Mouse (Mus musculus) midbrain, embryonic 11.5 days (tissue): ENCODE results near the gene Phc3. TPM values are rescaled to one million over a fixed set of nuclear protein-coding genes. Genes with fewer than 3 reads are reported as not detected.

ENCODE experiments used
- ATAC-seq: fragments of 200-750 bp; cut with Nextera tagmentation; 2 replicates; pipeline ENCODE4 v1.8.0; 2017; ENCODE audit warnings: moderate TSS enrichment, moderate library complexity; ENCODE audit not compliant: low FRiP score
- DNase-seq: peaks from one replicate; pipeline ENCODE4 v3.0.0; 2015; ENCODE audit warnings: low spot score; ENCODE audit errors: missing footprints
- H3K27ac ChIP-seq: fragments of 300-500 bp; sonication (generic); 2 replicates; pipeline ENCODE4 v1.5.1; 2014; ENCODE audit warnings: low read depth, low read length
- H3K27me3 ChIP-seq: fragments of 300-500 bp; sonication (generic); 2 replicates; pipeline ENCODE4 v1.6.1; 2014; ENCODE audit warnings: mild to moderate bottlenecking, low read length, moderate library complexity, mixed read lengths; ENCODE audit not compliant: control insufficient read depth, insufficient read depth
- H3K36me3 ChIP-seq: fragments of 300-500 bp; sonication (generic); 2 replicates; pipeline ENCODE4 v1.6.1; 2014; ENCODE audit warnings: mild to moderate bottlenecking, low read length, moderate library complexity, mixed read lengths; ENCODE audit not compliant: control insufficient read depth, insufficient read depth
- H3K4me1 ChIP-seq: fragments of 300-500 bp; sonication (generic); 2 replicates; pipeline ENCODE4 v1.6.1; 2014; ENCODE audit warnings: low read length; ENCODE audit not compliant: control insufficient read depth, insufficient read depth
- H3K4me2 ChIP-seq: fragments of 300-500 bp; sonication (generic); 2 replicates; pipeline ENCODE4 v1.6.1; 2014; ENCODE audit warnings: mild to moderate bottlenecking, moderate library complexity
- H3K4me3 ChIP-seq: fragments of 300-500 bp; sonication (generic); 2 replicates; pipeline ENCODE4 v1.5.1; 2014; ENCODE audit warnings: low read depth, low read length
- H3K9ac ChIP-seq: fragments of 300-500 bp; sonication (generic); 2 replicates; pipeline ENCODE4 v1.6.1; 2014; ENCODE audit warnings: low read length
- H3K9me3 ChIP-seq: fragments of 300-500 bp; sonication (generic); 2 replicates; pipeline ENCODE4 v1.6.1; 2016; ENCODE audit warnings: low read length; ENCODE audit not compliant: control insufficient read depth
- WGBS: fragments of 180-500 bp; shearing (Covaris S2); extraction: QIAGEN DNeasy Blood & Tissue Kit; methylation state at CpG from one replicate; pipeline ENCODE4 v1.1.7; 2014; 5-methylcytosine and 5-hydroxymethylcytosine counted together
- polyA plus RNA-seq: library from polyadenylated mRNA; unstranded; fragments of >200 nt; fragmentation: Nextera tagmentation; extraction: Ambion mirVana; gene quantifications from 2 replicates; pipeline ENCODE4 v1.2.1, GENCODE M21; 2014

Gene Phc3
- 3.9 and 4.6 TPM in 2 replicates for polyA plus RNA-seq

DNA sequence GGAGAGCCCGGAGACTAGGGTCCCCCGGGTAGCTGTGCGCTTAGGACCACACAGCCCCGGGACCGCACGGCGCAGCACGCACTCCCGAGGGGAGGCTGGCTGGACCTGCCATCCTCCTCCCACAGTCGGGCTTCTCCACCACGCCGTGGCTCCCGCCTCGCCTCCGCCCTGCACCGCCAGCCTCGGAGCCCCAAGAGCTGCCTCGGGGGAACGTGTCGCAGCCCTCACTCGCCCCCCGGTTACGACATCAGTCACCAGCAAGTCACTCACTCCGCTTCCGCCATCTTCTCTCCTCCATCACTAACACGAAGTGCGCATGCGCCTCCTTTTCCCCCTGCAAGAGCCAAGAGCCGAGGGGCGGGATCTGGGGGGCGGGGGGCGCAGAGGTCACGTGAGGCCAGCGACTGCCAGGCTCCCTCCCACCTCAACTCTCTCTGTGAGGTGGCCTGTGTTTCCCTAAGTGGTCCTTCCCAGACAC is at the start of gene Phc3:
Gene Phc3 (minus strand): TSS at position 312 of the 478 bp plus-strand sequence.
- Histone ChIP-seq H3K4me3 (peak within 1 kb of the TSS; percentile 99), H3K4me1 (no peaks in the 10 kb centered on the region; the same call in none of the 2 replicates), H3K9me3 (no peaks in the 10 kb centered on the region), H3K36me3 (peaks cover under 1% of the 10 kb centered on the region; the same call in 1 of the 2 replicates), H3K27ac (peak within 1 kb of the TSS; percentile 64), H3K27me3 (no peaks in the 10 kb centered on the region), H3K9ac (peak within 1 kb of the TSS; percentile 88), H3K4me2 (peak within 1 kb of the TSS; percentile 68)
- ATAC-seq: peak; percentile 94
- peak; percentile 99 for DNase-seq
- WGBS: under 1% methylated on average over 34 of the region's 34 CpGs

DNA sequence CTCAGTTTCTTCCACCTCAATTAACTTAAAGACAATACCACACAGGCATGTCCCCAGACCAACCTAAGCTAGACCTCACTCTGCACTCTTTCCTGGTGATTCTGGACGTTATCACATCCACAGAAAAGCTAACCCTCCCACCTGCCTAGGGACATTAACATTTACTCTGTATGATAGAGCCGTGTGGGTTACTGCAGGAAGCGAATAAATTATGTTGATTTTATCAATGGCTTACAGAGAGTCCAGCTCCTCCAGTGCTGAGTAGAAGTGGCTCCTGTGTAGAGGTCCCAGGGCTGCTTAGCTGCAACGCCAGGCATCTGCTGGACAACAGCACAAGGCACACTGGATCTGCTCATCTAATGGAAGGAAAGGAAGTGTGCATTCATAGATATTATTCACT is 48.4 kb upstream of the Phc3 start:
- Histone ChIP-seq H3K4me1 (peaks cover 2% of the 10 kb centered on the region; the same call in 1 of the 2 replicates), H3K4me2 (no peak overlapping the region), H3K4me3 (no peak overlapping the region), H3K9ac (no peak overlapping the region), H3K9me3 (no peaks in the 10 kb centered on the region), H3K27ac (no peak overlapping the region), H3K27me3 (no peaks in the 10 kb centered on the region), H3K36me3 (0 out of 2 replicates have a peak, but pooled peaks cover 4% of the 10 kb centered on the region)
- ATAC-seq (peak; percentile 69), DNase-seq (no peak)
- WGBS: 53% methylated on average over 4 of the region's 4 CpGs

DNA sequence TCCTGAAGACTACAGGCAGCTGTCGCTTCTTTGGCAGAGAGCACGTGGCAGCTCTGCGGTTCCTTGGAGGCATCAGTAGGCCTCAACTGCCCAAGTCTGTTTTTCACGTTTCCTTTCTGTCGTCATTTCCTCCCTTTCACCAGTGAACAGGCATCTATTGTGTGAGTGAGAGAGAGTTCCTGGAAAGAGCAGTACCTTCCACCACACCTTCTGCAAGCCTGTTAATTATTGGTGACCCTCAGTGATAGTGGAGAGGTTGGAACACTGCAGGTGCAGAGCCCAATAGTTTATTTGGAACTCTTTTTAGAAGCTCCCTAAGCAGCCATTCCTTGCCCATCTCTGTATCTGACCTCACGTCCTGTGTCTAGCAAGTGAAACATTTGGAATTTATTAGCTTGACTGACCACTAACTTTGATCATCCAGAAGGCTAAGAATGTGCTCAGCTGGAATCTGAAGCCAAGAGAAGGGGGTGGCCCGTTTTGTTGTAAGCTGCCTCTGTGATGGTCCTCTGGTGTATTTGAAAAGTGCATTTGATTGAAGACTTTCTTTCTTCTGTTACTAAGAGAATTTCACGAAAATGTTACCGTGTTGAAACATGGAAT is 47.5 kb upstream of the Phc3 start:
- Histone ChIP-seq H3K36me3 (0 out of 2 replicates have a peak, but pooled peaks cover 4% of the 10 kb centered on the region), H3K9ac (no peak overlapping the region), H3K4me3 (no peak overlapping the region), H3K4me1 (peaks cover 2% of the 10 kb centered on the region; the same call in 1 of the 2 replicates), H3K4me2 (no peak overlapping the region), H3K27me3 (no peaks in the 10 kb centered on the region), H3K9me3 (no peaks in the 10 kb centered on the region), H3K27ac (no peak overlapping the region)
- WGBS: 47% methylated on average over 9 of the region's 9 CpGs
- no peak for ATAC-seq
- peak; percentile 83 for DNase-seq

DNA sequence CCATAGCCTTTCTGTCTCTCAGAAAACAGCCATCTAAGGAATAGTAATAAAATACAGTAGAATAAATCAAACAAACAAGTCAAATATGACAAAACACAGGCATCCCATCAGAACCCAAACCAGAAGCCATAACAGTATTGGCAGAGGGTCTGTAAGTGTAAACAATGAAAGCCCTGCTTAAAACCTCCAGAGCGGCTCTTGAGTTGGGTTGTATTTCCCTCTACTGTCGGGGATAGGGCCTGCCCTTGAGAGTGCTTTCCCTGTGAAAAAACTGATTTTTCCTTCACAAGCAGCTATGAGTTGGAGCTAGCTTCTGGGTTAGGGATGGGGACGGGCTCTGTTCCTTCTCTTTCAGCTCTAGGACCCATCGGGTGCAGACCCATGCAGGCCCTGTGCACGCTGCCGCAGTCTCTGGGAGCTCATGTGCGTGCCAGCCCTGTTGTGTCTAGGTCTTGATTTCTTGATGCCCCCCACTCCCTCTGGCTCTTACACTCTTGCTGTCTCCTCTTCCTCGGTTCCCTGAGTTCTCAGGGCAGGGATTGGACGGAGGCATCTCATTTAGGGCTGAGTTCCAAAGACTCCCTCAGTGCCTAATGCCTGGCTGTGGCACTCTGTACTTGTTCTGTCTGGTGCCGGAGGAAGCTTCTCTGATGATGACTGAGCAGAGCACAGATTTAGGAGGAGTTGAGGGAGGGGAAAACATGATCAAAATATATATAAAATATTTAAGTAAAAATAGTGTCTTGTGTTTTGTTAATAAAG is 46.6 kb upstream of the Phc3 start:
- no peaks in the 10 kb centered on the region for H3K9me3 ChIP-seq
- no peak overlapping the region for H3K4me3 ChIP-seq
- H3K4me2 ChIP-seq: no peak overlapping the region
- no peak for ATAC-seq
- DNase-seq: no peak
- no peak overlapping the region for H3K9ac ChIP-seq
- no peaks in the 10 kb centered on the region for H3K27me3 ChIP-seq
- WGBS: 82% methylated on average over 10 of the region's 10 CpGs
- 0 out of 2 replicates have a peak, but pooled peaks cover 4% of the 10 kb centered on the region for H3K36me3 ChIP-seq
- H3K27ac ChIP-seq: no peak overlapping the region
- H3K4me1 ChIP-seq: peaks cover 2% of the 10 kb centered on the region; the same call in 1 of the 2 replicates

DNA sequence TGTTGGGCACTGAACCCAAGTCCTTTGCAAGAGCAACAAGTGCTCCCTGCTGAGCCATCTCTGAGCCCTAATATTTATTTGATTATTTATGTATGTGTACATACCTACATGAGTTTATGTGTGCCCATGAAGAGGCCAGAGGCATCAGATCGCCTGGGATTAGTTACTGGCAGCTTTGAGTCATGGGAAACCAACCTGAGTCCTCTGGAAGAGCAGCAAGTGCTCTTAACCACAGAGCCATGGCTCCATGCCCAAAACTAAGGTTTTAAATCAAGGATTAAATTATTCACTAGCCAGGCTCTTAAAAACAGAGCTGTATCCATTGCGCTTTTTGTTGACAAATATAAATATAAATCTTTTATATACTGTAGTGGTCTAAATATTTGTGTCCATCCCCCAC is 45.2 kb upstream of the Phc3 start:
- ATAC-seq: no peak
- 90% methylated on average over 2 of the region's 2 CpGs for WGBS

DNA sequence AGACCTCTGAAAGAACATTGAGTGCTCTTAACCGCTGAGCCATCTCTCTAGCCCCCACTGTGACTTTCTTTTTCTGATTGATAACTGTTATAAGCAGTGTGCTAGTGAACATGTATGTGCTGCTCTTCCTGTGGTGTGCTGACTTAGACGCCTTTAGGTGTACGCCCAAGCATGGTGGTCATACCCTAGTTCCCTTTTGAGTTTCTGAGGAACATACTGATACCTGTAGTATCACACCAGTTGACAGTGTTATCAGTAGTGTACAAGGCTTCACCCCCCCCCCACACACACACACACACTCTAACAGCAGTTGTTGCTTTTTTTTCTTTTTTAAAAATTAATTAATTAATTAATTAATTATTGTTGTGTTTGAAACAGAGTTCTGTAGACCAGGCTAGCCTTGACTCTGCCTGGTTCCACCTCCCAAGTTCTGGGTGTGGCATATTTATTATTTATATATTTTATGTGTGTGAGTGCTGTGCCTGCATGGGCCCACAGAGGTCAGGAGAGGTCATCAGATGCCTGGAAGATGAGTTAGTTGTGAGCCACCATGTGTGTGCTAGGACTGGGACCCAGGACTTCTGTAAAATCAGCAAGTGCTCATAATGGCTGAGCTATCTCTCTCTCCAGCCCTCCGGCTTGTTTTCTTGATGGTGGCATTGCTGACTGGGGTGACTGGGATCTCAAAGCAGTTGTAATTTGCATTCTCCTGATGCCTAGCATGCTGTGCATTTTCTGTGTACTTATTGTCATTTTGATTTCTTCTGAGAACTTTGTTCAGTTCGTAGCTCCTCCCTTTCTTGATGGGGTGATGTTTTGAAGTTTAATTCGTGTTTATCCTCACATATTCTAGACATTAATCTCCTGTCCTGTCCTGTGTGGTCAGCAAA is 35.4 kb upstream of the Phc3 start:
- Histone ChIP-seq H3K4me2 (no peak overlapping the region), H3K27ac (no peak overlapping the region), H3K27me3 (no peaks in the 10 kb centered on the region), H3K4me3 (no peak overlapping the region), H3K36me3 (no peaks in the 10 kb centered on the region), H3K9me3 (no peaks in the 10 kb centered on the region; the same call in 1 of the 2 replicates), H3K9ac (no peak overlapping the region), H3K4me1 (no peaks in the 10 kb centered on the region; the same call in 1 of the 2 replicates)
- WGBS: 80% methylated on average over 6 of the region's 6 CpGs
- ATAC-seq: no peak
- peak; percentile 81 for DNase-seq

More for the DNA sequence above, 45.2 kb upstream of the Phc3 start:
- no peaks in the 10 kb centered on the region for H3K27me3 ChIP-seq
- no peak overlapping the region for H3K9ac ChIP-seq
- H3K36me3 ChIP-seq: no peaks in the 10 kb centered on the region
- peak; percentile 53 for DNase-seq
- H3K27ac ChIP-seq: no peak overlapping the region
- H3K4me1 ChIP-seq: peaks cover 2% of the 10 kb centered on the region; the same call in 1 of the 2 replicates
- no peak overlapping the region for H3K4me3 ChIP-seq
- H3K9me3 ChIP-seq: no peaks in the 10 kb centered on the region
- no peak overlapping the region for H3K4me2 ChIP-seq

DNA sequence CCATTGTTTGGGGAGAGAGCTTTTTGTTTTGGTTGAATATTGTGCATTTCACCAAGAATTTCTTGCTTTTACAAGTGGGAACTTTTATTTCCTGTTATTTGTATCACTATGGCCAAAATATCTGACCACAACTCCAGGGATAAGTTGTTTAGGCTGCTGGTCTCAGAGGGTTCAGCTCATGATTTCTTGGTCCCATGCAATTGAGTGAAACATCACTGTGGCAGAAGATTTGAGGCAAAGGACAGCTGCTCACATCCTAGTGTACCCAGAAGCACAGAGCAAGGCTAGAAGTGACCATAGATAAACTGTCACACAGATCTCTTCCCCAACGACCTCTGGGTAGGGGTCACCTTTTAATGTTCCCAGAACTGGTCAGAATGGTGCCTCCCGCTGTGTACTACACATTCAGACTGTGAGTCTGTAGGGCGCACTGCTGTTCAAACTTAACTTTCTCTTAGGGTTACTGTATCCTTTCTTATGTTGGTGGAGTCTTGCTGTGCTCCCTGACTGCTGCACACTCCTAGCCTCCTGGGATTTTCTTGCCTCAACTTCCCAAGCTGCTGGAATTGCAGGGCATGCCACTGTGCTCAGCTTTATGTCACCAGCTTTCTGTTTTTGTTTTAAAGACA is 31.9 kb upstream of the Phc3 start:
- Histone ChIP-seq H3K4me1 (peaks cover 7% of the 10 kb centered on the region), H3K9ac (no peak overlapping the region), H3K4me2 (no peak overlapping the region), H3K27ac (no peak overlapping the region), H3K4me3 (no peak overlapping the region), H3K36me3 (no peaks in the 10 kb centered on the region), H3K27me3 (no peaks in the 10 kb centered on the region), H3K9me3 (no peaks in the 10 kb centered on the region; the same call in 1 of the 2 replicates)
- WGBS: 56% methylated on average over 3 of the region's 3 CpGs
- DNase-seq: peak; percentile 68
- ATAC-seq: no peak

DNA sequence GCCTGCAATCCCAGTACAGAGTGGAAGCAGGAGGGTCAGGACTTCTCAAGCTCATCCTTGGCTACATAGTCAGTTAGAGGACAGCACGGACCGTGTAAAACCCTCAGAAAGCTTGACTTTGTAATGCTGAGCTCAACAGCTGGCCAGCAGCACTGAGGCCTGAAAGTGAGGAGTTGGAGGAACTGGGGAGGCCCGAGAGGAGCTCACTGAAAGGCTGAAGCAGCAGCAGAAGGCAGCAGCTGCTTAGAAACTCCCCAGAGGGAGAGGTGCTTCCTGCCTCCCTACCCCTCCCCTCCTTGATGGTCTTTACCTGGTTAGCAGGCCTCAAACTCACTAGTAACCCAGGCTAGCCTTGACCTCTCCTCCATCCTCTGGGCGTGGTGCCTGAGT is 30.8 kb upstream of the Phc3 start:
- ATAC-seq (no peak), DNase-seq (peak; percentile 76)

More for the DNA sequence above, 30.8 kb upstream of the Phc3 start:
- no peaks in the 10 kb centered on the region for H3K36me3 ChIP-seq
- no peaks in the 10 kb centered on the region; the same call in 1 of the 2 replicates for H3K9me3 ChIP-seq
- no peaks in the 10 kb centered on the region for H3K27me3 ChIP-seq
- no peak overlapping the region for H3K4me3 ChIP-seq
- no peak overlapping the region for H3K9ac ChIP-seq
- WGBS: 38% methylated on average over 4 of the region's 4 CpGs
- no peak overlapping the region for H3K27ac ChIP-seq
- H3K4me2 ChIP-seq: no peak overlapping the region
- H3K4me1 ChIP-seq: peaks cover 7% of the 10 kb centered on the region
